Mouse (Mus musculus) lung, adult 18-20 months (tissue): ENCODE data around the gene Trip6.

ENCODE experiments used
- DNase-seq, 2 experiments: peaks; one replicate each; pipeline ENCODE4 v3.0.0; 2022; ENCODE audit warnings: mixed read lengths in 2 of 2

Gene Trip6

GRCm38 (mm10) chr5:137263897-137264720, 50.1 kb downstream of the Trip6 start:
- no peak for DNase-seq
